Comparison of ENCODE assay signal across 16 mouse cellular contexts in the genomic region with DNA sequence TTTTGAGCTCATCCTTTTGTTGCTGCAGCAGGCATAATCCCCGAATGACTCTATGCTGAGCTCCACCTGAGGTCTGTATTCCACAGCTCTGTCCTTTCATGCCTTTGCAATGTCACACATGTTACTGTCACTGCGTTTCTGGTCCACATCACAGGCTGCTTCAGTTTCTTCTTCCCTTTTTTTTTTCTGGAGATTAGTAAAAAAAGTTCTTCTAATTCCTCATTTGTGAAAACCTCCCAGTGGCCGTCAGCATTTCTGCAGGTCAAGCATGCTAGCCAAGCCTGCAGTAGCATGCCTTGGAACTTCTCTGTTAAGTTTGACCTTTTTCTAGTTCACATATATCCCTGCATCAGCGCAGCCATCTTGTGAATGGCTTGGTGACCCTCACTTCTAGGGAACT. TPM values are rescaled to one million over a fixed set of nuclear protein-coding genes. Genes with fewer than 3 reads are reported as not detected.
DNase-seq lines count a peak whose midpoint lies in the region; ATAC-seq and TF ChIP-seq lines count a peak whose summit lies in the region.
"Had no signal": no experiment of that assay in that cellular context is flagged by ENCODE, and none has a peak within 500 bp of the region (broad histone marks: within the 10 kb centered on the region; RNA-seq: fewer than 3 reads in every experiment).

No protein-coding gene starts in this region.

- H3K27me3 ChIP-seq in E14TG2a.4 (ENCODE audit: insufficient read depth, low read length), result peaks cover 17% of the 10 kb centered on the region
- H3K27me3 ChIP-seq: embryonic facial prominence, embryonic 15.5 days; forebrain, embryonic 12.5 days; limb, embryonic 12.5 days had no signal

- DNase-seq in layer of hippocampus, adult 2 months (ENCODE audit: low spot score in 2 of 2), result no peak
- DNase-seq in layer of hippocampus, postnatal 36 days, result no peak
- peak; percentile 17 to 23 for DNase-seq in lung, postnatal 4 days
- no peak for DNase-seq in urinary bladder, postnatal 14 days (ENCODE audit: low spot score)
- DNase-seq in frontal cortex, adult 2 months (ENCODE audit: extremely low spot score in 1 of 2, low spot score in 1 of 2), result no peak
- DNase-seq: cerebellum, adult 2 months; right cerebral cortex, postnatal 14 days; thymus, postnatal 4 days had no signal

- peaks cover 29% of the 10 kb centered on the region for H3K4me1 ChIP-seq in E14TG2a.4 (replicated peaks; ENCODE audit: low read depth, low read length)
- H3K4me1 ChIP-seq in bone marrow macrophage, adult 2 months (ENCODE audit: control insufficient read depth, insufficient read depth, low read length), result peaks cover 33% of the 10 kb centered on the region
- H3K4me1 ChIP-seq: limb, embryonic 12.5 days had no signal

- no peak for ATAC-seq in megakaryocyte-erythroid progenitor cell, adult 5-6 weeks (replicated peaks; ENCODE audit: low FRiP score, low TSS enrichment, poor library complexity, severe bottlenecking)
- ATAC-seq: inflammation-experienced regulatory T-cells, adult 6 months; midbrain, embryonic 13.5 days had no signal

- TF ChIP-seq POLR2A in bone marrow macrophage, adult 2 months (IDR thresholded peaks at IDR 0.05; ENCODE audit: borderline replicate concordance, low read depth, low read length), result no peak

- peaks cover 8% of the 10 kb centered on the region; the same call in 1 of the 2 replicates for H3K36me3 ChIP-seq in E14TG2a.4 (ENCODE audit: insufficient read depth, low read length)
- H3K36me3 ChIP-seq: limb, embryonic 12.5 days had no signal

- TF ChIP-seq CTCF in layer of hippocampus, adult 2 months (conservative IDR thresholded peaks at IDR 0.05), result peak; percentile 46
- TF ChIP-seq CTCF in E14TG2a.4 (conservative IDR thresholded peaks at IDR 0.05; ENCODE audit: low read length), result 0 out of 2 replicates have a peak, but pooled peaks have one; percentile 5
- no peak for TF ChIP-seq CTCF in bone marrow macrophage, adult 2 months (IDR thresholded peaks at IDR 0.05; ENCODE audit: low read depth, low read length)

- H3K4me3 ChIP-seq in layer of hippocampus, adult 2 months, result no peak overlapping the region
- no peak overlapping the region for H3K4me3 ChIP-seq in E14TG2a.4 (replicated peaks; ENCODE audit: low read length)
- H3K4me3 ChIP-seq in bone marrow macrophage, adult 2 months (ENCODE audit: insufficient read depth, low read length), result peak overlapping the region; percentile 20; the same call in 1 of the 2 replicates
- H3K4me3 ChIP-seq: embryonic facial prominence, embryonic 15.5 days; forebrain, embryonic 12.5 days; limb, embryonic 12.5 days; midbrain, embryonic 13.5 days had no signal

- no peak overlapping the region for H3K27ac ChIP-seq in layer of hippocampus, adult 2 months
- peak overlapping the region; percentile 79 for H3K27ac ChIP-seq in bone marrow macrophage, adult 2 months (ENCODE audit: insufficient read depth, low read depth, low read length)
- H3K27ac ChIP-seq: embryonic facial prominence, embryonic 15.5 days; forebrain, embryonic 12.5 days; limb, embryonic 12.5 days; midbrain, embryonic 13.5 days had no signal

- no peaks in the 10 kb centered on the region for H3K9me3 ChIP-seq in E14TG2a.4 (ENCODE audit: low read length)
- H3K9me3 ChIP-seq: embryonic facial prominence, embryonic 15.5 days; forebrain, embryonic 12.5 days; limb, embryonic 12.5 days; midbrain, embryonic 13.5 days had no signal

RNA-seq across cellular contexts. Expression of gene C9orf72, which starts 4.1 kb away (rescaled TPM):
- total RNA-seq in layer of hippocampus, adult 2 months (2021), result 10 to 100 TPM; 24.7 to 26.0 TPM
- total RNA-seq in layer of hippocampus, postnatal 36 days (2021), result 10 to 100 TPM; 25.9 to 27.5 TPM
- 35.7 and 42.2 TPM in 2 replicates for polyA plus RNA-seq in bone marrow macrophage, adult 2 months (2012; ENCODE audit: insufficient read depth, insufficient read length, missing spikeins)
- total RNA-seq in megakaryocyte-erythroid progenitor cell, adult 5-6 weeks (2014; fragmentation: Nextera tagmentation), result 11.0 and 23.3 TPM in 2 replicates
- total RNA-seq in megakaryocyte-erythroid progenitor cell, adult 5-6 weeks (2017), result 9.1 and 13.8 TPM in 2 replicates
- polyA plus RNA-seq in frontal cortex, adult 2 months (2012; rRNA removed), result 21.1 and 22.5 TPM in 2 replicates

Comparison
In these comparisons a context has a peak if more than half of its experiments do, and no peak if none do; other contexts are left out.
1. DNase-seq: peak in lung, postnatal 4 days (2 of 2); none in layer of hippocampus, adult 2 months (0 of 2), layer of hippocampus, postnatal 36 days (0 of 2), urinary bladder, postnatal 14 days (single experiment) and frontal cortex, adult 2 months (0 of 2).